Mouse (Mus musculus) brain, adult 2 months (tissue): ENCODE measurements around the gene Esr1.

ENCODE experiments used
- DNase-seq: peaks from one replicate; pipeline ENCODE4 v3.0.0; 2011; ENCODE audit warnings: low read depth, low spot score

Gene Esr1

DNA sequence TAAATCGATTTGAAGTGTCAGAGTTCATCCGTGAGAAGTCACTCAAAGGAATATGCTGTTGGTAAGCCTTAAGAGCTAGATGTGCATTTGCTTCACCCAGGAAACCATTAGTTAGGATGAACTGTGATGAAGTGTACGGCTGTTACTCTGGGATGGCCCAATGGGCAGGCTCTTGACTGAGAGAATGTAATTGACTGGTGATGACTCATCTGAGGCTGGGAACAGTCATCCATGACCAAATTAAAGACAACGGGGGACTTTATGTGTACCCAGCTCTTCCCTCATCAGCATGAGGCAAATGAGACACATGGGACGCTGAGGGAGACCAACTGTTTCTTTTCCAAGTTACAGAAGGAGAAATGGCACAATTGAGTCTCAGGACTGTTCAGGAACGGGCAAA lies 219.2 kb downstream of the Esr1 start:
- peak; percentile 30 for DNase-seq

DNA sequence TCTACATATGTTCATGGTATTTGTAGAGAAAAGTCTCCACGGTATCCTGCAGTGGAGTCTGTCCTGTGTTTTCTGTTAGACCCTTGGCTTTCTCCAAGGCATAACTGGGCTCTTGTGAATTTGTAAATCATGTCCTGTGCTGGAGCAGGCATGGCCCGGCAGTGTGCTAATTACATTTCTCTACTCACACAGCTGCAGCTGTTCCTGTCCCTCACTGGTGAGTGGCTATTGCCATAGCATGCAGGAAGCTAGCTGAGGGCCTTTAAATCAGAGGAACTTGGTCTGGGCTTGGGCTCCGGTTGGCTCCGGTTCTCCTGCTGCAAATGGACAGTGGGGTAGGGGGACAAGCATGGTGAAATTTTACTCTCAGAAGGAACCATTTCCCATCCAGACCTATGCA lies 226.7 kb downstream of the Esr1 start:
- peak; percentile 2 for DNase-seq

DNA sequence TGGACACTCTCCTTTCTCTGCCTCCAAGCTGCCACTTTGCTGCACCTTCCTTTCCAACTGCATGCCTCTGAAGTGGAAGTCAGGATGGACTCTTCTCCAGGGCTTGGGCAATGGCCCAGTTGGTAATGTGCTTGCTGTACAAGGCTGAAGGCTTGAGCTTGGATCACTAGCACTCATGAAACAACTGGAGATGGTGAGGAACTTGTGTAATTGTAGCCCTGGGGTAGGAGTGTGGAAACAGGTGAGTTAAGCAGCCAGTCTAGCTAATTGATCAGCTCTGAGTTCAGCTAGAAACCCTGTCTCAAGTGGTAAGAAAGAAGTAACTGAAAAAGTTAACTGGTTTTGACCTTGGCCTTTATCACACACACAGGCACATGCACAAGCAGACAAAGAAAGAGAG lies 229.6 kb downstream of the Esr1 start:
- no peak for DNase-seq

DNA sequence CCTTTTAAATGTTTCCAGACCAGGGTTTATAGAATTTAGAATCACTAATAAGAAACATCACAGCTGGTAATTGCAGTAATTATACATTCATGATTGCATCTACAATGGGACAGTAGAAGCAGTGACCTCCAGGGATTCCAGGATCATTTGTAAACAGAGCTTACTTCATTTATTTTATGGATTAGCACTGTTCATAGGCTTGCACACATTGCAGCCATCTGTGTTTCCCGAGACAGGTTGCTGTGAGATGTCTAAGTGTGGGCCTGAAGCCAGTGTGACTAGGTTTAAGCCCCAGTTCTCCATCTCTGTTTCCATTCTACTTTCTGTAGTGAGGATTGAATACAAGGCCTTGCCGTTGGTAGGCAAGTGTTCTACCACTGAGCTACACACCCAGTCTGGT lies 236.1 kb downstream of the Esr1 start:
- no peak for DNase-seq

DNA sequence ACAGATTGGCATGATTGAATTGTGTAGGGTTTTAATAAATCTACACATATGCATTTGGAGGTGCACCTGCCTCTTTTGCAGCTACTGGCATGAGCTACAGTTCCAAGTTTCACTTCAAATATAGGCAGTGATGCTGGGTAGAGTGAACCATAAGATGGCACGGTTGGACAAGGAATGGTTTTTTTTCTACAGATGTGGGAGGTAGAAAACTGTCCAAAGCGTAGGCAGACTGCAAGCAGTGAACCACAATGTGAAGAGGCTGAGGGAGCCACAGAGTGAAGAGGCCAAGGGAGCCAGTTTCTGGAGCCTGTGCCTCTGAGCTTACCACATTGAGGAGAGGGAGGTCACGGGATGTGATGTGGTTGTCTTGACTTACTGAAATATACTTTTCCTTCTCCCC lies 238.5 kb downstream of the Esr1 start:
- DNase-seq = peak; percentile 61

DNA sequence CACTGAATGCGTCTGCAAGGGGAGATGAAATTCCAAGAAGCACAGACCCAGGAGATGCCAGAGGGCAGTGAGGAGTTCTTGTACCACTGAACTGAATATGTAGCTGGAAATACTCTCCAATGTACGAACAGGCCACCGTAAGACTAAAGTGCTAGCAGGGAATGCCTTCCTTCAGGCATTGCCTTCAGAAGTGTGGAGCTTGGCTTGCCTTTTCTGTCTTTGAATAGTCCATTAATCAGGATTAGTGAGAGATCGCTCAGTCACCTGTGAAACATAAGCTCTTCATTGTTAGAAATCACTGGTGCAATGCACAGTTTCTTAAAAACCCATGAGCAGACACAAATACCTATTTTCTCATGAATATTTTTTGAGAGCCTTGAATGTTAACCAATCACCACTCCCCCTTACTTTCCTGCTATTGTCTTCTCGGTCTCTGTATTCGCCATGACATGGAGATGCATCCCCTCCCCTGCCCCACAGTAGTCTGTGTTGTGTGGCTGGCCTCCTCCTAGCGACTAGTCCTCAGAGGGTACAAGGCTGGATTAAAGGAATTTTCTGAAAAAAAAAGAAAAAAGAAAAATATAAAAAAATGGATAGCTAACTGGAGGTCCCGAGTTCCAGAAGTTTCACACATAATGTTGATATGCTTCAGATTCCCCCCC lies 263.8 kb downstream of the Esr1 start:
- DNase-seq = no peak

DNA sequence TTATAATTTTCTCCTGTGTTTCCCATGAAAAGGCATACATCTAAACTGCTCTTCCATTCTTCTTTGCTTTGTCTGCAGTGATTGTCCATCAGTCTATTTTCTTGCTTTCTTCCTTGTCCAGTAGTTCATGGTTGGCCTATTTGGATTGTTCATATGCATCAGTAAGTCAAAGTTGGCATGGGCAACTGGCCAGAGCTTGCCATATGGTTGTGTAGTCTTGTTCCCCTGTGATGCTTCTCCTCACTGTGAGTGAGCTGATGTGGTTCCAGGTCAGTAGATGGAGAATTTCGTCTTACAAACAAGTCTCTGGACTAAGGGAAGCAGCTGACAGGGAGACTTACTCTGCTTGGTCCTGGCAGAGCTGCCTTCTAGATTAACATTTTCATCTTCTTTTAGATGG lies 270.0 kb downstream of the Esr1 start:
- peak; percentile 29 for DNase-seq

DNA sequence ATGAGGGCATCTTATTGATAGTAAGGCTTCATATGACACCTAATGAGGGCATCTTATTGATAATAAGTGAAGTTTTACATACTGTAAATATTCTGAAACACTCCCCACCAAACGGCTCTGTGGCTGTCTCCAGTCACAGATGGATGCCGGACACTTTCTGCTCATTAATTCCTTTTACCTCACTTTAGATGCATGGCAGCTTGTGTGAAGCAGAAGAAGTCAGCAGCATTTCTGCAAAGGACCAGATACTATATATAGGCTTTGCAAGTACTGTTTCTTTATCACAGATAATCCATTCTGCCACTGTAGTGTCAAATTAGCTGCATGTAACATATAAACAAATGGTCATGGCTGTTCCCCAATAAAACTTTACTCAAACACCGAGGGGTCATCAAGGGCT lies 274.1 kb downstream of the Esr1 start:
- DNase-seq = peak; percentile 11

DNA sequence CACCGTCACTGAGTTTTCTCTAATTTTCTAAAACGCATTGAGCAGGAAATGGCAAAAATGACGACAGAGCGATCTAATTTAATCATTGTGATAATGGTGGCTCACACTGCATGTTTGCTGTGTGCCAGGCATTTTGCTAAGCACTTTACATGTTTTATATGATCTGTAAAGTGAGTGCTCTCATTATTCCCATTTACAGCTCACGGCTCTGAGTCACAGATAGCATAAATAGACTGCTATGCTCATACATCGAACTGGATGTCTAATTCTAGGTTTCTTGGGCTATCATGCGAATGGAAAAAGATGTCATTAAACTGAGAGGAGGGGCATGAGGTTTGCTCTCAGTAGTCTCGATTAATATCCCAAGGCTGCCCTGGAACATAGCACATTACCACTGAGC lies 274.6 kb downstream of the Esr1 start:
- peak; percentile 24 for DNase-seq

DNA sequence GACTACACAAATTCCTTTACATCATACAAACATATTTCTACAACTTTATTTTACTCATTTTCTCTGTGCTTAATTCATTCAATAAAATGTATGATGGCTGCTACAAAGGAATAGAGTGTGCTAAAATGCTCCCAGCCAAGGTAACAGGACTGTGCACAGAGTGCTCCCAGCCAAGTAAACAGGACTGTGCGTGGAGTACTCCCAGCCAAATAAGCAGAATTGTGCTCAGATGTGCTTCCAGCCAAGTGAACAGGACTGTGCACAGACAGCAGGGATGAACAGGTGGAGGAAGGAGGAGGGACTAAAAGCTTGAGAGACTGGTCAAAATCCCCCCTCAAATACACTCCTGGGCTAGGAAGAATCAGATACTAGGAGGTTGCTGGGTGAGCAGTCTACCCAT lies 282.1 kb downstream of the Esr1 start:
- DNase-seq = no peak

DNA sequence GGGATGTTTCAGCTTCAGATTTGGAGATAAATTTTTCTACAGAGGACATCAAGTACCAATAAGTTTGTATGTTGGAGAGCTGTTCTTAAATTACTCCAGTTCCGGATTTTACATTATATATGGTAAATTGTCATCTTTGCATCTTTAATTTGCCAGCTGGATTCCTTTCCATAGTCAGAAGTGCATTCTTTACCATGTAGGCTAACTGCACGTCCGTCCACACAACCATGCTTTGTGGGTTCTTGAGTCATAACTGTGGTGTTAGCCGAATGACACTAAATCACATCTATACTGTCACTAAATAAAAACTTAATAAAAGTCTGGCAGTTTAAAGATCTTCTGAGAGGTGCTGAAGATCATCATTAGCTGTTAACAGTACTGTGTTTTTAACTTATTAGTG lies 286.4 kb downstream of the Esr1 start:
- no peak for DNase-seq

DNA sequence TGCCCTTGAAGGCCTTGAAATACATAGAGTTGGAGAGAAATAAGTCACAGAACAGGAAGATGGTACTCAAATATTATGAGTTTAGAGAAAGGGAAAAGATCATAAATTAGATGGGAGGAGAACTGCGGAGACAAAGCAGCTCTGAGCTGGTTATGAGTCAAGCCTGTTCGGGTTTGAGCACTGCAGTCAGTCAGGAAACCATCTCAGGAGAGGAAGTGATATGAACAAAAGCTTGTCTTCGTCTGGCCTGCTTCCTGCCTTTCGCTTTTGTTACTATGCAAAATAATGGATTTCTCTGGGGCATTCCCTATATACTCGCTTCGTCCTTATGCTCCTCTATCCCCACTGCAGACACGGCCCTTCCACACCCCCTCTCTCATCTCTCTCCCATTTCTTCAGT lies 288.9 kb downstream of the Esr1 start:
- DNase-seq = no peak

DNA sequence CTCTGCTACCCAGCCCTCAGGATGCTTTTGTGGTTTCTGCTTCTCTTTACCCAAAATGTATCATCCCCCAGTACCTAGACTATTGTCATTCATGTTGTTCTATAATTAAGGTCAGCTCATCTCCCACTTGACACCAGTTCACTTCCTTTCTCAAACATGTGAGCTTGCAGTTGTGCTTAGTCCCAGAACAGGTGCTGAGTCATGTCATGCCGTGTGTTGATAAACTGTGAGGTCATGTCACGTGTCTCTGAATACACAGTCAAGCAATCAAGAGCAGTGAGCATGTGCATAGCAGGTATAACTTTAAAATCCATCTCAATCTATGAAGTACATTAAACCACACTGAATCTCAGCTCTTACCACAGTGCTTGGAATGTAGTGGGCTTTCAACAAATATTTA lies 297.9 kb downstream of the Esr1 start:
- no peak for DNase-seq

DNA sequence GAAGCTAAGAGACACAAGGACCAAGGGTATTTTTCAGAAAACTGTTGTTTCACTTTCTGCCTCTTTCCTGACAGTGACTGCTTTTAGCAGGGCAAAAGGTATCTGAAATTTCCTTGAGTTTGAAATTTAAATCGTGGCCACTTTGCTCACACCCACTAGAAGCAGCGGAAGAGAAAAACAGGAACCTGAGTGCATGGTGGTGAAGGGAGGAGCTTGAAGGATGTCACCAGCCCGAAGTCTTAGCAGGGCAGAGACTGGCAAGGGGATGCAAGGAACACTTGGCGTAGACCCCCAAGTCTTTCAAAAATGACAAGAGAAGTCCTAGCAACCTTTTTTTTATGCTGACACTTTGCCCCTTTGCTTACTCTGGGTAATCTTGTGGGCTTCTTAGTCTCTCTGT lies 299.1 kb downstream of the Esr1 start:
- no peak for DNase-seq

DNA sequence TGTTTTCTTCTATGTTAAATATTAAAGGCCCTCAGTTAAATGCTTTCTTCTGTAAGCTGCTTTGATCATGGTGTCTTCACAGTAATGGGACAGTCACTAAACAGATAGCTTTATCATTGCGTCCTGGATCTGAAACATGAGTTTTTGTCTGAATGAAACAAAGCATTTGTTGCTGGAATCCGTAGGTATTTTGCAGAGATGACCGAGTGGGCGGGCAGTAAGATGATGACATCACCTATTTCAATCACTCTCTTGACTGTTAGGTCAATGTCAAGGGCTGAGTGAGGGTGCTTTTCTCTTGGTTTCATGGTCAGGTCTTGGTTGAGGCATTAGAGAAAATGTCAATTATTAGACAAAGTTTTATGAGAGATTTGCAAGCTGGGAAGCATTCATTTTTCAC lies 307.7 kb downstream of the Esr1 start:
- DNase-seq = no peak

DNA sequence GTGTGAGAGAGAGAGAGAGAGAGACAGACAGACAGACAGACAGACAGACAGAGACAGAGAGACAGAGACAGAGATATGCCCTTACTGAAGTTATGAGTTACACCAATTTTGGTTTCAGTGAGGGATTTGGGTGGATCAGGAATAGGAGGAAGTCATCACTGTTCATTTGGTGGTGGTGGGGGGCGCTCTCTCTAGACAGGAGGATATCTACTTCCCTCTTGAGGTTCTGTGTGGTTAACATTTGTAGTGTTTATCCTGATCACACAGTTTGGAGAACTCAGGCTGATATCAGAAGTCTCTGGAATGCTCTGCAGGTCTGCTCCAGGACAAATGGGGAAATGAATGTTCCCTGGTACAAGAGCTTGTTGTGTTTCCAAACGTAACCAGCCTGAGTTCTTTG lies 312.2 kb downstream of the Esr1 start:
- DNase-seq = peak; percentile 6

DNA sequence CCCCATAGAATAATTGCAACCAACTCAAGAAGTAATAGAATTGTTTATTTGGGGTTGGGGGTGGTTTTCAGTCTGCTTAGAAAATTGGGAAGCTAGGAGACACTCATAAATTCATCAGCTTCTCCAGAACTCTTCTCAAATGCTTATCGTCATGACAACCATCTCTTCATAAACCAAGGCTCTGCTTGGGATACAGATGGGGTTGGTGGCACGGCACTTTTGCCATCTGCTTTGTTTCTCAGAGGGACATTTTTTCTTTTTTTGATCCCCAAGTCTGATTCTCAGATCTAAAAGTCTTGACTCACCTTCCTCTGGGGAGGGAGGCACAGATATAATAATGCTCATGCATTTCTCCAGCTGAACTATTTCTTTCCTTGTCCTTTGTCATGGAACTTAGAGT lies 313.0 kb downstream of the Esr1 start:
- DNase-seq = peak; percentile 77

DNA sequence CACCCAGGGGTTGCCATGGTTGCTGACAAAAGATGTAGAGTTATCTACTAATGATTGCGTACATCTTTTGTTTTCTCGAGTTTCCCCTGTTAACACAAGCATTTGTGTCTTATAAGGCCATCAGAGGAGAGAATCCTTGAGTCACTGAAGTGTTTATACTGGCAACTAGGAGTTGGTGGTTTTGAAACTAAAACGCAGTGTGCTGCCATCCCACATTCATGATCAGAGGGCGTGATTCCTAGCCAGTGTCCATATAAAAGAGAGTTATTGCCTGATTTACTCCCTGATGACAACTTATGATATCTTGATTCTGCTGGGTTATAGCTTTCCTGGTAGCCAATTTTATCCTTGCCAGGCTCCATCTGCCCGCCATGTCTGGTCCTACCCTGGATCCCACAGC lies 331.8 kb downstream of the Esr1 start:
- no peak for DNase-seq

DNA sequence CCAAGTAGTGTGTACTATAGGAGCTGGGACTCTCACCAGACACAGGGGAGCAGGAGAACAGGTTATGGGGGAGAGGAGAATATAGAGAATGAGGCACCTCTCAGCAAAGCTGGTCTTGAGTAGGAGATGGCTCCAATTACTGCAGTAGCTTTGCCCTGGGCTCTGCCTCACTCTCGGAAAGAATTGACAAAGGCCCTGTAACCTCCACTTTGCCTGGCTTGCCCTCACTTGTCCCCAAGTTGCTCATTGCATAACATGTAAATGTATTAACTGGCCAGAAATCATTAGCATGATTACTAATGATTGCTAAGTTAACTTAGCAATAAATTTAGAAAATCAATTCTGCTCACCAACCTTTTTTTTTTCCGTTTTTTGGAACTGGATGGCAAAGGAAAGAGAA lies 333.3 kb downstream of the Esr1 start:
- DNase-seq = no peak

DNA sequence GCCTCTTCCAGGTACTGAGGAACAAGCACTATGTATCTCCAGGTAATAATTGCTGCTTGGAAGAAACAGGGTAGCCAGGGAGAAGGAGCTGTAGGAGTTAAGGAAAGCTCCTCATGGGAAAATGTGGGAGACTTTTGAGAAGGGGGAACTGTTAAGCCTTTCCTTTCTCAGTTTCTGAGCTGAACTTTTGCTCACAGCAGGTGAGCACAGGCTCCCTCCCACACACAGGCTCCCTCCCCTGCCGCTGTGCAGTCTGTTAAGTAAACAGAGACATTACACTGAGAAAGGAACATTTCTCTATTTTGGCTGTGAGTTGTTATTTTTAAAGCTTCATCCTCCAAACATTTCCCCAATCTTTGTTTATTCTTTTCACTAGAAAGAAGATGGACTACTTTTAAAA lies 354.4 kb downstream of the Esr1 start:
- peak; percentile 68 for DNase-seq

DNA sequence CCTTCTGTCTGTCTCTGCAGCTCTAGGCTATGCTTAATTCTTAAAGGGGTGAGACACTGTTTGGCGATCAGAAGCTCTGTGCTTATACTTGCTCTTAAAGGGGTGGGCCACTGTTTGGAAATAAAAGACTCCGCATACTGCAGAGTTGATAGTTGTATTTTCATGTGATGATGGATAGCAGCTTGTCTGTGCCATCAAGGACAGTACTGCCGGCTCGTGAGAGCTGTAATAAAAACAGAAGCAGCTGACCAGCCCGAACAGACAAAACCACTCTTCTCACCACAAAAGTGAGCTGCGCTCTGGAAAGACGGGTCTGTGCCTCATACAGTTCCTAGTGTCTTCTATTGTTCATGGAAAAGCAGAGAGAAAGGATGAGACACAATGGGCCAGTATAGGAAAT lies 359.8 kb downstream of the Esr1 start:
- no peak for DNase-seq

DNA sequence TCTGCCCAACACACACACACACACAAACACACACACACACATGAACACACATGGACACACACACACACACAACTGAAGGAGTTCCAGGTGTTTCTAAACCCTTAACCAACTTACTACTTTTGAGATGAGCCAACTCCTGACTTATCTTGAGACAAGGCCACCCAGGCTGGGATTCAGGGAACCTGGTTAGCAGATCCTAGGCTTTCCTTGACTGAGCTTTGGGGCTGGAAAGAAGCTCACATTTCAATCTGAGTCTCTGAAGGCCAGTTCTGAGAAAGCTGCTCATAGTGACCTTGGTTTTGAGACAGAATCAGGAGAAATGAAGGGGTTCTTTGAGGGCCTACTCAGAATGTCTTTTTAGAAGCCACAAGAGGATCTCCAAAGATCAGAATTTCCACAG lies 360.2 kb downstream of the Esr1 start:
- no peak for DNase-seq

DNA sequence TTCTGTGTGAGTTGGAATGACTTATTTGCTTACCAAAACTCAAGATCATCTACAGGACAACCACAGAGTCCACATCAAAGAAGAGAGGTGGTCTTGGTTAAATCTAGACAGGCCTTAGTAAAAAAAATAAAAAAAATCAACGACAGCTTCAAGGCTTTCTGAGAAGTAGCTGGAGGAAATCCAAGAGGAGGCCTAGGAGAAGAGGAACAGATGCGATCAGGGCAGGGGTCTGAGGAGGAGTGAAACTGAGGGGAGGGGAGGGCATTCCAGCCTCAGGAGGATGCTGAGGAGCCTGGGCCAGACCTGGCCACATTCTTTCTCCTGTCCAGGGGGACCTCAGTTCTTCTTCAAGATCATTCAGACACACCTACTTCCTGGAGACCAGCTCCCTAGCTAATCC lies 360.6 kb downstream of the Esr1 start:
- DNase-seq = no peak

DNA sequence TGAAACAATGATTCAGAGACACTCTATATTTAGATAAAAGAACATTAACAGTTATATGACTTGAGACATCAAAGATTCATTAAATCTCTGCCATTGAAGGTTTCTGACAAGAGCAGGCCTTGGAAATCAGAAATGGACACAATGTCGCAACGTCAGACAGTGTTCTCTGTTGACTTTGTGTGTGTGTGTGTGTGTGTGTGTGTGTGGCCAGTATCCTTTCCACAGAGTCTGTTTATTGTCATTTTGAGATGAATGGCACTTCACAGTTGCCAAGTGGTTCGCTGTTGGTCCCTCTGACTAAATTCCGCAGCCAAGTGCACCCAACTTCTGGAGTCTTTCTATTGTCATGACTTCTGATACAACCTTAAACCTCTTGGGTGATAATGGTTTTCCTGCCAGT lies 362.9 kb downstream of the Esr1 start:
- DNase-seq = no peak
